8 mouse cellular contexts compared by ENCODE assay signal in genomic region chr6:29395910-29396713, GRCm38 (mm10). TPM values are rescaled to one million over a fixed set of nuclear protein-coding genes. Genes with fewer than 3 reads are reported as not detected.
A peak's percentile ranks its signal among the peaks of the same experiment; 100 is the strongest.
DNase-seq lines count a peak whose midpoint lies in the region; ATAC-seq and TF ChIP-seq lines count a peak whose summit lies in the region.

TSS of gene Ccdc136 (plus strand) at chr6:29396309.

- no peaks in the 10 kb centered on the region for H3K36me3 ChIP-seq in intestine, embryonic 16.5 days (ENCODE audit: control insufficient read depth, insufficient read depth, low read length)
- H3K36me3 ChIP-seq in midbrain, embryonic 11.5 days (ENCODE audit: control insufficient read depth, insufficient read depth, low read length) = no peaks in the 10 kb centered on the region
- no peaks in the 10 kb centered on the region for H3K36me3 ChIP-seq in small intestine, adult 2 months (ENCODE audit: control insufficient read depth, insufficient read depth, low read length)

- whole genome bisulfite sequencing in intestine, embryonic 16.5 days = under 1% methylated on average over 44 of the region's 49 CpGs
- WGBS in midbrain, embryonic 11.5 days = under 1% methylated on average over 37 of the region's 49 CpGs
- WGBS in small intestine, adult 2 months = under 1% methylated on average over 49 of the region's 49 CpGs

- peak; percentile 97 for ATAC-seq in intestine, embryonic 16.5 days
- peak; percentile 91 for ATAC-seq in midbrain, embryonic 11.5 days (ENCODE audit: low FRiP score)

- peak within 1 kb of the TSS; percentile 74 for H3K4me3 ChIP-seq in intestine, embryonic 16.5 days (ENCODE audit: low read length)
- peak within 1 kb of the TSS; percentile 64 for H3K4me3 ChIP-seq in midbrain, embryonic 11.5 days (ENCODE audit: low read depth, low read length)
- peak within 1 kb of the TSS; percentile 62 for H3K4me3 ChIP-seq in small intestine, adult 2 months (ENCODE audit: low read depth, low read length)

- DNase-seq in spleen, postnatal 36 days (ENCODE audit: low spot score in 2 of 2) = peak; percentile 17 to 32
- no peak for DNase-seq in spleen, adult 12 weeks (ENCODE audit: low spot score)
- peak; percentile 50 for DNase-seq in embryo, embryonic 11.5 days (ENCODE audit: low read depth, low spot score)
- DNase-seq in gastrocnemius, postnatal 4 days (ENCODE audit: low spot score in 2 of 2) = peak; percentile 50 to 63
- DNase-seq in left cerebral cortex, postnatal 4 days = peak; percentile 74
- peak; percentile 95 for DNase-seq in midbrain, embryonic 11.5 days (ENCODE audit: low spot score, missing footprints)

- TF ChIP-seq CTCF in small intestine, adult 2 months (IDR thresholded peaks at IDR 0.05; ENCODE audit: extremely low read depth, insufficient read length, insufficient replicate concordance, low read depth, low read length) = no peak

- intact Hi-C loops in left cerebral cortex, postnatal 4 days (cut with DNase I) = loop anchor here (10.0 kb wide), 1 partner anchor 129 kb away; the partner anchor contains the start of gene Irf5

- peaks cover 10% of the 10 kb centered on the region; the same call in 1 of the 2 replicates for H3K4me1 ChIP-seq in intestine, embryonic 16.5 days (ENCODE audit: control insufficient read depth, insufficient read depth, low read length)
- H3K4me1 ChIP-seq in midbrain, embryonic 11.5 days (ENCODE audit: control insufficient read depth, insufficient read depth, low read length) = peaks cover 4% of the 10 kb centered on the region
- 0 out of 2 replicates have a peak, but pooled peaks cover 2% of the 10 kb centered on the region for H3K4me1 ChIP-seq in small intestine, adult 2 months (ENCODE audit: control insufficient read depth, insufficient read depth, insufficient read length, low read length)

- peak within 1 kb of the TSS; percentile 69 for H3K9ac ChIP-seq in intestine, embryonic 16.5 days (ENCODE audit: low read depth, low read length)
- H3K9ac ChIP-seq in midbrain, embryonic 11.5 days (ENCODE audit: low read length) = peak within 1 kb of the TSS; percentile 78

- TF ChIP-seq POLR2A in small intestine, adult 2 months (IDR thresholded peaks at IDR 0.05; ENCODE audit: low read depth, low read length) = no peak

- no peaks in the 10 kb centered on the region for H3K9me3 ChIP-seq in intestine, embryonic 16.5 days (ENCODE audit: control insufficient read depth, low read length)
- H3K9me3 ChIP-seq in midbrain, embryonic 11.5 days (ENCODE audit: control insufficient read depth, low read length) = no peaks in the 10 kb centered on the region

- H3K4me2 ChIP-seq in intestine, embryonic 16.5 days (ENCODE audit: low read depth, low read length) = peak within 1 kb of the TSS; percentile 91
- H3K4me2 ChIP-seq in midbrain, embryonic 11.5 days = peak within 1 kb of the TSS; percentile 81

- peaks cover 9% of the 10 kb centered on the region; the same call in 1 of the 2 replicates for H3K27me3 ChIP-seq in intestine, embryonic 16.5 days (replicated peaks; ENCODE audit: control insufficient read depth, insufficient read depth, low read length)
- peaks cover 5% of the 10 kb centered on the region; the same call in 1 of the 2 replicates for H3K27me3 ChIP-seq in midbrain, embryonic 11.5 days (ENCODE audit: control insufficient read depth, insufficient read depth, low read length)
- peaks cover 30% of the 10 kb centered on the region for H3K27me3 ChIP-seq in small intestine, adult 2 months (ENCODE audit: control insufficient read depth, insufficient read depth, low read length)

- H3K27ac ChIP-seq in intestine, embryonic 16.5 days (ENCODE audit: low read length) = peak within 1 kb of the TSS; percentile 53; the same call in 1 of the 2 replicates
- no peak within 1 kb of the TSS; the same call in 1 of the 2 replicates for H3K27ac ChIP-seq in midbrain, embryonic 11.5 days (ENCODE audit: low read depth, low read length)
- no peak within 1 kb of the TSS for H3K27ac ChIP-seq in small intestine, adult 2 months (ENCODE audit: insufficient read depth, low read depth, low read length)

RNA-seq across cellular contexts. Expression of gene Ccdc136, which starts in this region (rescaled TPM):
- total RNA-seq in gastrocnemius, postnatal 4 days (2021) = 10 to 100 TPM; 20.1 to 28.9 TPM
- polyA plus RNA-seq in intestine, embryonic 16.5 days (2015; fragmentation: Nextera tagmentation; extraction: Ambion mirVana) = 5.5 and 6.5 TPM in 2 replicates
- 10 to 100 TPM; 70.7 to 72.5 TPM for total RNA-seq in left cerebral cortex, postnatal 4 days (2021)
- polyA plus RNA-seq in midbrain, embryonic 11.5 days (2014; fragmentation: Nextera tagmentation; extraction: Ambion mirVana) = 20.5 and 22.4 TPM in 2 replicates
- 0.74 and 1.8 TPM in 2 replicates for polyA plus RNA-seq in small intestine, adult 2 months (2012; rRNA removed)
